Mouse (Mus musculus): ENCODE measurements at regions not wholly inside any gene's neighbourhood (a gene's known extent, or its start where the extent isn't known, plus 50 kb on each side); places are given as distances from the start of the nearest gene placed in this dataset.

DNA sequence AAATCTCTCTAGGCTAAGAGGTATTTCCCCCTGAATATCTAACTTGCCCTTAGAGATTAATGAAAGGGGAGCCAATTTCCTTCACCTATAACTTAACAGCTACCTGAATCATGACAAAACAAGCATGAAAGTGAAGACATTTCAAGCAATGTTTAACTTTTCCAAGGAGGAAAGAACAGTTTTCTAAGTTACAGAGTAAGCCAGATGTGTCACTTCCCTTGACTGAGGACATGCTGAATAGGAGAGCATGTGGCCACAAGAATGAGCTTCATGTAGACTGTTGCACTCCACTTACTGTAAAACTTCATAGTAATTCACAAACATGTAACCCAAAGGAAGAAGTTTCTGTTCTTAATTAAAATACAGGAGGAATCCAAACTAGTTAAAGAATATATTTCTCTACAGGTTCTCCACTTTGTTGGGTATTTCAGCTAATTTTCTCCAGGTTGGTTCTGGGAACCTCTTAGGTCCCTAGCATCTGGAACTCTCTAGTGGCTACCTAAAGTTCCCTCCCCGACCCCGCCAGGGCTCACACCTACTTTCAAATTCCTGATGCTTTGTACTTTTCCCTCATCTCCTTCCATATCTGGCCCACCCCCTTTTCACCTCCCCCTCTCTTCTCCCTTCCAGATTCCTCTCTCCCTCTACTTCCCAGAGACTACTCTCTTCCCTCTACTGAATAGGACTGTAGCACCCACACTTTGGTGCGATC lies 142.0 kb upstream of the Tyrp1 start:
- no peak for DNase-seq

DNA sequence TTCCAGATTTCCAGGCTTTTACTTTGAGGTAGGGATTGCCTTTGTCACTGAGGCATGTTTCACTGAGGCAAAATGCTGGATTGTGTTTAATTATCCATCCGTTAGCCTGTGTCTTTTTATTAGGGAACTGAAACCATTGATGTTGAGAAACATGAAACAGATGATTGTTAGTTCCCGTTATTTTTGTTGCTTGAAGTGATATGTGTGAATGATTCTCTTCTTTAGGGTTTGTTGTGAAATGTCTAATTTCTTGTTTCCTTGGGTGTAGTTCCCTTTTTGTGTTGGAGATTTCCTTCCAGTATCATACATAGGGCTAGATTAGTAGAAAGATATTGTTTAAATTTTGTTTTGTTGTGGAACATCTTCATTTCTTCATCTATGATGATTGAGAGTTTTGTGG lies 121.2 kb upstream of the Tyrp1 start:
- DNase-seq: no peak

GRCm38 (mm10) chr4:80744975-80745734 lies 88.8 kb upstream of the Tyrp1 start:
- peak; percentile 5 for DNase-seq

DNA sequence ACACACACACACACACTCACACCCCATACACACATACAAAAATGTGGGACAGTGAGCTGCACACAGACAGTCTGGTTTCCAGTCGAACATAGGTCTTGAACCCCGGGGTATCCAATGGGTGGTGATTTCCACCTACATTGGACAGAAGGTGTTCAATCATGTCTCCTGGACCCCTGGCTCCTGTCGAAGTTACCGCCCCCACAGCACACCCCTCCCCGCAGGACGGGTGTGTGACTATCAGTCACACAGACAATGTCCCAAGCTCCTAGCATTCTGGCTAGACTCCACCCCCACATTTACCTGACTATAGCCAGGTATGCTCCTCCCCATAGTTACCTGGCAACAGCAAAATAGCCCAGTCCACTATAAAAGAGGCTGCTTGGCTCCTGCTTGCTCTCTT lies 81.7 kb upstream of the Tyrp1 start:
- DNase-seq: no peak

DNA sequence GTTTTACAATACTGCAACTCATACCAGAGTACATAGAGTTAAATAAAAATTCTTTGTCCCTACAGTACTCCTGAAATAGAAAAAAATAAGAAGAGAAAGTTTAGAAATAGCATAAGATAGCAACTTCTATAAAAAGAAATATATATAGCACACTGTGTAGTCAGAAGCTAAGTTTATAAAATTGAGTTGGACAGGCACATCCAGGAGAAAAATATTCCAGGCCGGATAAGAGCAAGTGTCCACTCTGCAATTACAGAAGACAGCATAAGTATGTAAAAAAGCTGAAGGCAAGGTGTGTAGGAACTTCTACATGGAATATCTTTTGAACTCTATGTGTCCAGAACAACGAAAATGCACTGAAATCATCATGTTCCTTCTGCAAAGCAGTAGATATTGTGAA lies 77.8 kb upstream of the Tyrp1 start:
- no peak for DNase-seq

DNA sequence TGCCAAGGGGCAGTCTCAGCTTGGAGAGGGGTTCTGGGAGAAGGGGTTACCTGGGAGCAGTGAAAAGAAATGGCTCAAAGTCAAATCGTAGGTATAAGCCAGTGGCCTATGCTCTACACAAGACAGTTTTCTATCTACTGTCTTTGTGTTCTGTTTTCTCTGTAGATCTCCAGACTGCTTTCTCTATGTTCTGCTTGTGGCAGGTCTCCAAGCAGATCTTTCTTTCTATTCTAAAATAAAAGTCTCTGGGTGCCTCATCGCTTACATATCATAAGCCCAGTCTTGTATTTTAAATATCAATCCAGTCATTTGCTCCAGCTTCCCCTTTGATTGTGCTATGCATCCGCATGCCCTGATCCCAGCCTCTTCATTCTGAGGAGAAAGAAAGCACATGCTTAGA lies 69.9 kb upstream of the Tyrp1 start:
- no peak for DNase-seq

GRCm38 (mm10) chr4:80765781-80766180 lies 68.1 kb upstream of the Tyrp1 start:
- DNase-seq: peak; percentile 73

DNA sequence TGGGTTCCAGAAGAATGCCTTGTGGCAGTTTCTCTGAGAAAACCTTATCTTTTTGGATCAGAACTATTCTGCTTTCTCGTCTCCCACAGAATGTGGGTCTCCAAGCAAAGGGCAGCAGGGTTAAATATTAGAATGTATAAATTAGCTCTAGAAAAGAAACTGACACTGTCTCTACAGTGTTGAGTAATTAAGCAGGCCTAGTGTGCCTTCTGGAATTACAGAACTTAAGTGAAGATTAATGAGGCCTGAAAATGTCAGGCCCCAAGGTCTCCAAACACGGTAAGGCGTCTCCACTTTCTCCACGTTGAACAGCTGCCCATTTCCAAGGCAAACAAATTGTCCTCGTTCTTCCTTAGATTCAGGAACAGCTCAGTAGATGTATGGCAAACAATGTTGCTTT lies 66.5 kb upstream of the Tyrp1 start:
- no peak for DNase-seq
